Mouse (Mus musculus): ENCODE measurements at regions not wholly inside any gene's neighbourhood (a gene's known extent, or its start where the extent isn't known, plus 50 kb on each side); places are given as distances from the start of the nearest gene placed in this dataset.

DNA sequence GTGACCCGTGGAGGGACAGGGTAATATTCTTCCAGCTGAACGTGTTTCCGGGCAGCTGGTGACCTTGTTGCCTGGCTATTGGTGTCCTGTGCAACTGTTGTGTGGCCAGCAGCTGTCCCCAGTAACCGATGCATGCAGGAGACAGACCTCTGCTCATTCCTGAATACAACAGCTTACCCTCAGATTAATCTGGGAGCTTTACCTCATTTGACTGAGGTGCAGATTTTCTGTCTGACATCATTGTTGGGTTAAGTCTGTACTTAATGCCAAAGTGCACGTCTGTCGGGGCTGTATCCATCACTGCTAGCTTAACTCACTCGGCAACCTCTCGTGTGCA, 119.6 kb upstream of the Mpp6 start:
- no peak for DNase-seq (ENCODE audit: low spot score in 2 of 2)

DNA sequence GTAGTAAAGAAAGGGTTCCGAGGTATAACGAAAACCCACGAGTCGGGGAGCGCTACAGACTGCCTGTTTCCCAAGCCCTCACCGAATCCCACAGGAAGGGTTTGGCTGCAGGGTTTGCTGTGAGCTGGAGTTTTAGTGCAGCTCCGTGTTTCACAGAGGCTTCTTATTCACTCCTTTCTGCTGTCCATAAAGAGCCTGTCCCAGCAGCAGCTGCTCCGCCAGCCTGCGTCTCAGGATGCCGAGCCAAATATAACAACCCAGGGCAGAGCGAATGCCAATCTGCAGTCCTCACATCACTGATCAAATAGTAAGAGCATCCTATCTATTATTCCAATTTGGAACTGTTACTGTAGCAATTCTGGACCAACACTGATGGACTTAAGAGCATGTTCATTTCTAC, 110.7 kb upstream of the Mpp6 start:
- DNase-seq (ENCODE audit: low spot score in 2 of 2) = no peak

DNA sequence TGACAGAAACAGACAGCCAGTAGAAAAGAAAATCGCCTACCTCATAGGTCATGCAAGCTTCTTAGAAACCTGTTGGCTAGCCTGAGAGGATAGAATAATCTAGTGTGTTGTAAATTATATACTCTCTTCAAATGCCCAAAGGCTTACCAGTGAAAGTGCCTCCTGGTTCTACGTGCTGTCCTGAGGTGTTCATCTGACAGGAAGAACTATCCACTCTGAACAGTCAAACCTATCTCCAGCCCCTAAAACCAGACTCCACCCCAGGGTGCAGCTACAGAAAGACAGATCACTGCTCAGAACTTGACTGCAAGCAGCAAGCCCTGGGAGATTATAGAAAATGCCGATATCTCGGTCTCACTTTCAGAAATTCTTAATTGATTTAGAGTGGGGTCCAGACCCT, 102.0 kb upstream of the Mpp6 start:
- DNase-seq (ENCODE audit: low spot score in 2 of 2) = no peak

DNA sequence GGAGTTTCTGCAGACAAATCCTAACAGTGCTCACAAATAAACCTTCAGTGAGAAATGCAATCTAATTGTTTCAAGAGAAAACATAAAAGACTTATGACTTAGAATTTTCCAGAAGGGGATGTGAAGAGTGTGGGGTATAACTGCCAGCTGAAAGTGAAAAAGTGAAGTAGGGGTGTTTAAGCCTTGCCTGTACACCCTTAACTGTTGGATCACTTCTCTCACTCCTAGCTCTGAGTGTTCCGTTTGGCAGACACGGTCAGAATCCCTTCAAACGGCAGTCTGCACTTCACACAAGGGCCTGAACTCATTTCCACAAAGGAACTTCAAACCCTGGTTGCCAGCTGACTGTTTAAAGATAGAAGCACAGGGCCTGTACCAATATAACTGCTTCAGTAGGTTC, 101.2 kb upstream of the Mpp6 start:
- DNase-seq (ENCODE audit: low spot score in 2 of 2) = no peak

DNA sequence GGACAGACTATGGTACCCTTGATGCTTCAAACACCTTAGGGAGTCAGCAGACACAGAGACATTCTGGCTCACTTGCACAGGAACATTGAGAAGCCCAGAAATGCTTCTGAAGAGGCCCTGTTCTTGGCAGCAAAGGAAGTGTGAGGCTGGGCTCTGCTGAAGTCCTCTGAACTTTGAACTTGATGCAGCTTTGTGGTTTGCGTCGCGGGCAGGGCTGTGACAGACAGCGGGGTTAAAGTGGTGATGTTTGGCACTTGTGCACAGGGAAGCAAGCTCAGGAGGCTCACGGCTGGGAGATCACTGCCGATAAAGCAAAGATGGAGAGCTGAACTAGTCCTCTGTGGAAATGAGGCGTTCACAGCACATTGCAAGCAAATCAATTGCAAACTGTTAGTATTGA, 100.7 kb upstream of the Mpp6 start:
- no peak for DNase-seq (ENCODE audit: low spot score in 2 of 2)

DNA sequence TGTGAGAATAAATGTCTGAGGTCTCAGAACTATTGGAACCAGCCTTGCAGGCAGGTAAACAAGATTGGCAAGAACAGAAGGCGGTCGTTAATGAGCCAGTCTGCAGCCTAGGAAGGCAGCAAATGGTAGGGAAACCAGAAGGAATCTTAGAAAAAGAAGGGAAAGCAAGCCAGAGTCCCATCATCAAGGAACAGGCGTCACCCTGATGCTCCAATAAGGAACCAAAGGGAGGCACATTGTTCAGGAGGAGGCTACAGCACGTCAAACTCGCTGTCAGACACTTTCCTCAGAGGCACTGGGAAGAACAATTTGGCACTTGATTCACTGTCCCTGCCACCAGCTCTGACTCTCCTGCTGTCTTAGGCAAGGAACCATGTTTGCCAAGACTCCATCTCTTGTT, 100.2 kb upstream of the Mpp6 start:
- DNase-seq (ENCODE audit: low spot score in 2 of 2) = no peak

DNA sequence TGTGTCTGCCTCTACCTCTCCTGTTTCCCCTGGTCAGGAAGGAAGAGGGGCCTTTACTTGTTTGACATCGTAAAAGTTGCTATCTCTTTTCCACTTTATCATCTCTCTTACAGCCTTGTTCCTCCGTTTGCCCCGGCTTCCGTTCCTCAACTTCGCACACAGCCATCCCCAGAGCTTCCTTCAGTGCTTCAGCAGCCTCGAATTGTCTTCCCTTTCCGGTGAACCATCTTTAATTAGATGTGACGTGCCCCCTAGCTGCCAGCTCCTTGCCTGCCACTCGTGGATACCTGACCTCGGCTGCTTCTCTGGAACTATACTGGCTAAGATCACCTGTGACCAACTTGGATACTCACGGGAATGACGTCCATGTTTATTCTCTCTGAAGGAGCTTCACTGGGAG, 99.0 kb upstream of the Mpp6 start:
- no peak for DNase-seq (ENCODE audit: low spot score in 2 of 2)

DNA sequence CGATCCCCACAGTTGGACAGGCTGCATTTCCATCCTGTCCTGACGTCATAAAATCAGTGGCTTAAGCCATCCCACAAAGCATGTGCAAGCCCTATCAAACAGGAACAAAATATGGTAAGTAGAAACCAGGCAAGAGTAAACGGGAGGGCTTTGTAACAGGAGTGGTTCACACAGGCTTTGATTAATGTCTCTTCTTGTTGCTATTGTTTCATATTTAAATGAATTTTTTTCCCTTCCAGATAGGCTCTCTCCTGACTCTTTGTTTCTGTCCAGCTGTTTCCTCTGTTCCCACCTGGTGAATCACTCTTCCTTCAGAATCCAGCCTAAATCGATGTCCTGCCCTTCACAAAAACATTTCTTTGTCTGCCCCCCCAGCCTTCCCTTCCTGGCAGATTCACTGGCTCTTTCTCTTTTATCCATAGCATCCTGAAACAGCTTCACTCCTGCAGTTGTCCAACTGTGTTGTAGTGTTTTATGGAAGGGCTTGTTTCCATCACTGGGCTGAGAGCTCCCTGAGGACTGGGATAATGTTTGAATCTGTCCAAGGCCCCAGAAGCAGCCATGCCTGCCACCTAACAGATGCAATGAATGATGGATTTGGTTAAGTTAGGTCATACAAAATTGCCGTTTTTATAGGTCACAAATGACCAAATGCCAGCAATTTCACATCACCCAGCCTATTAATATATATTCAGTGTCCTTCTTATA, 98.1 kb upstream of the Mpp6 start:
- DNase-seq (ENCODE audit: low spot score in 2 of 2) = no peak

DNA sequence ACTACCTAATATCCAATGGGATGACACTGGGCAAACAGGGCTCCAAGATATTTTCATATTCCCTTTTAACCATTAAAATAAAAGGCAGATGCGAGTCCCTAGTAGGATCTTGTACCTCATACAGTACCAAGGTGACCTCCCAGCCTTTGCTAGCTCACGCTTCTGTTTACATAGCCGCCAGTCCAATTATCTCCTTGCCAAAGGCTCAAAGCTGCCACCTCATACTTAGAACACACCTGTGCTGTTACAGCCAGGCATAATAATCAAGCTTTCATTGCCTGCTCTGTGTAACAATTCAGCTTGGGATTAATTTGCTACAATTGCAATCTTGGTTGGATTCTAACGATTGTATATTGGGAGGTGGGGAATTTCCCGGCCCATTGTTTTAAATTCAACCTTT, 97.0 kb upstream of the Mpp6 start:
- DNase-seq (ENCODE audit: low spot score in 2 of 2) = no peak

DNA sequence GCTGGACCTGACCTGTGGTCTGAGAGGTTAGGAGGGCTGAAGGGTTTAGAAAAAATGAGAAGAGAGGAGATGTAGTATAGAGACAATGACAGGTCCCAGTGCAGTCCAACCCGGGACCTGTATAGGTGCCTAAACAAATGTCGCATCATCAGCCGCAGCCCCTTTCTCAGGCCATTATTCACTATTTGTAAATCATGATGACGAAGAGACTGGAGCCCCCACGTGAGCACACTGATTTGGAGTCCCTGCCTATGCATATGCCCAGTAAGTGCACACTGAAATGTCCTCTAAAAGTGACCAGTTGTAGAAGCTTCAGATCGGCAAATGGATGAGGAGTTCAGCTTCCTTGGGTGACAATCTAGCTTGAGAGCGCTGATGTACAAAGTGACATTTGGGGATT, 96.2 kb upstream of the Mpp6 start:
- no peak for DNase-seq (ENCODE audit: low spot score in 2 of 2)

DNA sequence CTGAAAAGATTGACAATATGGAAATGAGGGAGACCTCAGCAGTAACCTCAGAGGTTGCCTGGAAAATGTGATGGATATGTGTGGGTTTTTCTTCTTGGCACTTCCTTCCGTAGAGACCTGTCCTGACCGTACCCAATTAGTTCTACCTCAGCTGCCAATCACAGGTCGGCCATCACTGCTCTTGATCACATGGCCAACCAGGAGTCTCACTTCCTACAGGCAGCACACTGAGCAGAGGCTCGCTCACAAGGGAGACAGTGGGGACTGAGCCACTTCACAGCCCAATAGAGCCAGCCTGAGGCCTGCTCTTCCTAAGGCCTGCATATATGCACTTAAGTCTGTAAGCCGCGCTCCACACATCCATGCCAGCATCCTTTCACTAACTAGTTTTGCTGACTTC, 82.1 kb upstream of the Mpp6 start:
- no peak for DNase-seq (ENCODE audit: low spot score in 2 of 2)

DNA sequence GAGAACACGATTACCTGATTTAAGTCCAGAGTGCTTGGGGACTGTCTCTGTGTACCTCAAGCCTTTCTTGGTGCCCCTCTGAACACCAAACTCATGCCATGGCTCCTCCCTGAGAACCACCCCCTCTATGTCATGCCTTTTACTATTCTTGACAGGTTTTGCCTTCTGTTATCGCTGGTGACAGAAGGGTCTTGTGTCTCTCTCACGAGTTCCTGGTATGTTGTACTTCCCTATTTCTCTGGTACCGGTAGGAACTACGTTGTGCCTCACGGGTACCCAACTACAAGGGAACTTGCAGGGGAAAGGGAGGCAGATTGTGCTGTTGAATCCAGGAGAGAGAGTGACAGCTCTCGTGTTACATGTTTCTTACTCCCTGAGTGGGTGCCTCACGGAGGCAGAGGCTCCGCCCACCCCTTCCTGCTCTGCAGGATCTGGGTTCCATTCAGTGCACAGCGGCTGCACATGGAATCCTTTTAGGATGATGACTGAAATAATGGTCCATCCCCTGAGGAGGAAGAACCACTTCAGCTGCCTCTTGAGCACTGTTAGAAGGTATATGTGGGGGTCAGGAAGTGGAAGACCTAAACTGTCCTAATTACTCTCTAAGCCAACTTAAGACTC, 80.0 kb upstream of the Mpp6 start:
- no peak for DNase-seq (ENCODE audit: low spot score in 2 of 2)

DNA sequence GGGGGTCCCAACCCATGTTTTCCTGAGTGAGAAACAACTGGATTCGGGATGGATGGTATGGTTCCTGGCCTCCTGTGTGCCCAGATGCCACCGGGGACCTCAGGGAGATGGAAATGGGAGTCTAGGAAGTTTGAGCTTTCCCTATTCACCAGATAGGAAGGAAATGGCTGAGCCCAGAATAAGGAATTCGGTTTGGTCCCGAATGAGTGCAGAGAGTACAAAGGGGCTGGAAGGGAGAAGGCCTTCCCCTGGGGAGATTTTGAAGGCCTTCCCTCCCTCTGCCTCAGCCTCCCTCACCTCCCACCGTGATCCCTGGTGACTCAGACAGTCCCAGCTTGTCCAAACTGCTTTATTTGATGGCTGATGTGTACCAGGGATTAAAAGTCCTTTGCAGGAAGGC, 78.7 kb upstream of the Mpp6 start:
- no peak for DNase-seq (ENCODE audit: low spot score in 2 of 2)

DNA sequence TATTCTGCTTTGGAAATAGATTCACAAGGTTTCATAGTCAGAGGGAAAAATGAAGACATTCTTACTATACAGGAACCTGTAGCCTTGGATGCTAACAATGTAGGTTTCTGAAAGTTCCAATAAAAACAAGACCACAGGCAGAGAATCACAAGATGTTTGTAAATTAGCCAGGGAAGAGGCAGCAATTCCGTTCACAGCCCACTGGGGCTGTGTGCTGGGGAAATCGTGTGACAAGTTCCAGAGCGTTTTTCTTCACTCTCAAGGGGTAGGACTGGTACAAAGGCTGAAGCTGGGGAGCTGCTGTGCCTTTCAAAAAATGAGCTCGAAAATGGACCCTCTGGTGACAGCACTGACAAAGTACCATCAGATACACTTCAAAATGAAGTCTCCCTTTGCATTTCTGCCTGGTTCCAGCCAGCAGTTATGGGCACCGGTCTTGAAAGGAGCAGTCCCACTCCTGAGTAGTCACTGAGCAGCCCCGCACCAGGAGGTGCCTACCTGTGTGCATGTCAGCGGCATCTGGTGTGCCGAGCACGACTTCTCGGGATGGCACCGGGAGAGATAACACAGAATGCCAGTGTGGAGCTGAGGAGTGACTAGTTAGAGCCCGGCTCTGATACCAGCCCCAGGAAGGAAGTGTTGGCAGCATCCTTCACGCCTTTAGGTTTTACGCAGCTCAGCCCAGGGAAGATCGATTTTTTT, 77.0 kb upstream of the Mpp6 start:
- DNase-seq (ENCODE audit: low spot score in 2 of 2) = no peak

DNA sequence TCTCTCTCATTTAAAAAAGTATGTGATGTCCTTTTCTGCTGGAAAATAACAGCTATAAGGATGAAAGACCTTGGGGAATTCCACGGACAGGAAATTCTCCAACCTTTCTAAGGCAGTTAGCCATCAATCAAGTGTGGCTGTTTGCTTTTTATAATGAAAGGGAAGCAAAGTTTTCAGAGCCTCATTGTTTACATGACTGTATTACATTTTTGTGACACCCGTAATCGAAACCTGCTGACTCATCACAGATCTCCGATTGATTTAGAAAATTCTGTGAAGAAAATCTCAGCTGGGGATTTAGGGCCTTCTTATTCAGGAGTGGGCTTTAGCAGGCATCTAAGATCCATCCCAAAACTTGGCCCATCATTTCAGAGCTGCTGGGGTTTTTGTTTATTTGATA, 72.4 kb upstream of the Mpp6 start:
- no peak for DNase-seq (ENCODE audit: low spot score in 2 of 2)

DNA sequence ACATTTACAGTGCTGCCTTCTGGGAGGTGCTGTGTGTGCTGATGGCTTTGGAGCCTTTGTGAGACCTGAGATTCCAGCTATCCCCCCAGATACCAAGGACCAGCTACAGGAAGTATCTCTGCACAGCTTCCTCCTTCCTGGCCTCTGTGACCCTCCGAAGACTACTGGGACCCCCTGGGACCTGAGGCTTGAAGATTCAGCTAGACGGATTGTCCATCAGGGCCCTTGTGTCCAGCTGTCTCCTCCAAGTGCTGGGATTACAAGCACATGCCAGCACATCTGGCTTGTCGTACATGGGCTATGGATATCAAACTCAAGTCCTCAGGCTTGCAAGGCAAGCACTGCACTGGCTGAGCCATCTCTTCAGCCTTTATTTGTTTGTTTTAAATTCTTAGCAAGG, 71.7 kb upstream of the Mpp6 start:
- DNase-seq (ENCODE audit: low spot score in 2 of 2) = no peak

DNA sequence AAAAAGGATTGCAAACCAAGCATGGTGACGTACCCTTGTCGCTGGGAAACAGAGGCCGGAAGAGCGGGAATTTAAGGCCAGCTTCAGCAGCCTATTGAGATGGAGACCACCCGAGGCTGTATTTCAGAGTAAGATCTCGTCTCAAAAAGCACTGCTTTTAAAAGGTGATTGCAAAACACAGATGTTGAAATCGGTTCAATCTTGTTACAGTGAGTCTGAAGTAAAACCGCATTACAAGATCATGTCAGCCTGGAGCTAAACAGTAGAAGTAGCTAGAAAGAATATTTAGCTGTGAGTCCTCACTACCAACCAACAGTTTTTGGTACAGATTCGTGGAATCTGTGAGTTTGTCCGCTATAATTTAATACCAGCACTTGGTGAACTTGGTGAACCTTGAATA, 69.0 kb upstream of the Mpp6 start:
- no peak for DNase-seq (ENCODE audit: low spot score in 2 of 2)

DNA sequence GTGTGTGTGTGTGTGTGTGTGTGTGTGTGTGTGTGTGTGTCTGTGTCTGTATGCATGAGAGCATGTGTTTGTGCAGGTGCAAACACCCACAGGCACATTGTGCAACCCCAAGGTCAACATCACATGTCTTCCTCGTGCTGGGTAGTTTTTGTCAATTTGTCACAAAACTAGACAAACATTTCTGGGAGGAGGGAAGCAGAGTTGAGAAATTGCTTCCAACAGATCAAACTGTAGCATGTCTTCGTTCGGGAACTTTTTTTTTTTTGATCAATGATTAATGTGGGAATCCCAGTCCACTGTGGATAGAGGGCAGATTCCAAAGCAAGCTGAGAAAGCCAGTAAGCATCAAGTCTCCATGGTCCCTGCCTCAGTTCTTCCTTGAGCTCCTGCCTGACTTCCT, 67.9 kb upstream of the Mpp6 start:
- DNase-seq (ENCODE audit: low spot score in 2 of 2) = no peak

DNA sequence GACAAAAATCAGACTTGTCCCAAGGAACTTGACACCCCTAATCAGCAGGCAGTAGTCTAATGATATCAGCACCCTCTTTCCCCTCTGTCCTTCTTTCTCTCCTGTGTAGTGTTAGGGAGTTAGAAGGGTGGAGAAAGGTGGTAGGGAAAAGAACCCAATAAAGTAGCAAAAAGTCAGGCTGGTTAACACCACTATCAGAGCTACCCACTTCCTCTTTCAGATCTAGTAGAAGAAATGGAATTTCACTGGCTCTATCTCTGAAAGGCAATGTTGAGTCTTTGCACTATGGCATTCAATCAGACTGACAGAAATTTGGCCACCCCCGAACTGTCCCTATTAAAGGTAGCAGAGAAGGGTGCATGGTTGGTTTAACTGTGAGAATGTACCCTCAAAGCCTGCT, 65.9 kb upstream of the Mpp6 start:
- DNase-seq (ENCODE audit: low spot score in 2 of 2) = no peak

DNA sequence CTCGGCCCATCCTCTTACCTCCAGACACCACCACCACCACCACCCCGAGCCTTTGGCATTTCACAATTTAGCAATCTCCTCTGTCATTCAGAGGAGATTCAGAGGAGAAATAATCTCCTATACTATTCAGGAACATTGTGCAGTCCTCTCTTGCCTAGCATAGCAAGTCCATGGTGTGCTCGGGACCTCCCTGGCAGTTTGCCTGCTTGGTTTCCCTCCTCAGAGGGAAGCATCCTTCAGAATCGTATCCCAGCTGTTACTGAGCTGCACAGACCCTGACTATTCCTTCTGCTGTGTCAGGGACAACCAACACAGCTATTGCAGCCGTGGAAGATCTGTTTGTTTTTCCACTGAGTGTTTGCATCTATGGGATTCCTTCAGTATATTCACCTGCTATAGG, 63.3 kb upstream of the Mpp6 start:
- no peak for DNase-seq (ENCODE audit: low spot score in 2 of 2)

DNA sequence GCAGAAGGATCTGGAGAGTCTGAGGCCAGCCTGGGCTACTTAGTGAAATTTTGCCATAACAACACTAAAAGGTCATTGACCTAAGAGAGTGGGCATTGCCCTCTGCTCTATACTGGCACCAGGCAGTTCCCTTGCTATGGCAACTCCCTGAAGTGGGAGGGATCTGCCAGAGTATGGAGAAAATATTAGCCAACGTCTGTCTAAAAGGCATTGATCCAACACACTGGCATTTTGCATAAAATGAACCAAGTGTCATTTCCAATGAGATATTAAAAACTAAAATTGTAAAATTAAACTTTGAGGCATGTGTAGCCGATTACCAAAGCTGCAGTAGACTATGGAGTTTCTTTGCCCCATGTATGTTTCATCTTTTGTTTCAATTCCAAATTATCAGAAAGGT, 57.6 kb upstream of the Mpp6 start:
- DNase-seq (ENCODE audit: low spot score in 2 of 2) = no peak

DNA sequence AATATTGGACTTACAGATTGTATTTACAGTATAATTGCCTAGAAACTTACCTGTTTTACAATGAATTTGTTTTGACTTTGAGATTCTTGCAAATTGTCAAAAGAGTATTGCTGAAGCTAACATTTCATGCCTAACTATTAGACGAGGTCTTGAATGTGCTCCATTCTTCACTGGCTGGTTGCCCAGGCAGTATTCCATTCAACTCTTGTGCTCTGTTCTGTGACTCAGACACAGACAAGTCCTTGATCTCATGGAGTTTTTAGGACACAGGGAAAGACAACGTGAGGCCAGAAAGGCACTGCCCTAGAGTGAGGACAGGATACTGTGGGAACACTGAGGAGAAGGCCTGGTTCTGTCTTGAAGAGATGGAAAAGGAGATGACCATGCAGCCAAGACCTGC, 57.0 kb upstream of the Mpp6 start:
- DNase-seq (ENCODE audit: low spot score in 2 of 2) = no peak

DNA sequence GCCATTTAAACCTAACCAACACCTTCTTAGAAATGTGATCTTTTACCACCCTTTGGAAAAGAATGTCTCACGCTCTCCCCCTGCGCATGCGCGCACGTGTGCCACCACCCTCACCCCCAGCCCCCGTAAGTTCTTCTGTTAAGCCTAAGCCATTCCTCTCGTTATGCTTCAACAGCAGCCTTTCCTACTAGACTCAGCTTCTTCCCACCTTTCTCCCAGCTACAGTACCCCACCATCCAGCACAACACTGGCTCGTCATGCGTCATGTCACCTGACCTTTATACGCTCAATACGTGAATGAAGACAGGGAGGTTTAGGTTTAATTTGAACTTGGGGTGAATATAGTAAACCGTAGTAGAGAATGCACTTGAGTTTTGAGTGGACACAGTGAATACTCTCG, 55.8 kb upstream of the Mpp6 start:
- DNase-seq (ENCODE audit: low spot score in 2 of 2) = no peak

DNA sequence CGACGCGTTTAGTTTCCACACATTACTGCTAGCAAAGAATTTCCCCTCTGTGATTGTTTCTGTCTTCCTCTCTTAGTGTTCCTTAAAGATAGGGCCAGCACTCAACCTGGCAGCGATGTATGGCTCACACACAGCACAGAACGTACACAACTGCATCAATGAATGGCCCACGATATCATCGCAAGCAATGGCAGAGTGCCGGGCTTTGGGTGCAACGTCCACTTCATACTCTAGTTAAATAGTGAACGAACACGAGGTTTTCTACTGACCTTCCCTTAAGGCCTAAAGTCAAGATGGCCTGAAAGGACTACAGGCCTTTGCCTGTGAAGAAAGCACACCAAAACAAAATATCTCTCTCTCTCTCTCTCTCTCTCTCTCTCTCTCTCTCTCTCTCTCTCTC, 51.4 kb upstream of the Mpp6 start:
- no peak for DNase-seq (ENCODE audit: low spot score in 2 of 2)

Data from frontal cortex, postnatal 36 days (tissue).